Mouse (Mus musculus) kidney, embryonic 14.5 days (tissue): ENCODE data around the gene Gripap1. TPM values are rescaled to one million over a fixed set of nuclear protein-coding genes. Genes with fewer than 3 reads are reported as not detected.

ENCODE experiments used
- ATAC-seq: fragments of 200-750 bp; cut with Nextera tagmentation; 2 replicates; pipeline ENCODE4 v1.8.0; 2017; ENCODE audit warnings: moderate number of reproducible peaks, mild to moderate bottlenecking, moderate TSS enrichment, moderate library complexity; ENCODE audit not compliant: low FRiP score, low TSS enrichment
- H3K27ac ChIP-seq: fragments of 300-500 bp; sonication (generic); 2 replicates; pipeline ENCODE4 v1.5.1; 2014; ENCODE audit warnings: low read depth, mild to moderate bottlenecking, low read length, moderate library complexity, mixed read lengths
- H3K27me3 ChIP-seq: fragments of 300-500 bp; sonication (generic); 2 replicates; pipeline ENCODE4 v1.6.1; 2014; ENCODE audit warnings: mild to moderate bottlenecking, low read length; ENCODE audit not compliant: control insufficient read depth, insufficient read depth
- H3K36me3 ChIP-seq: fragments of 300-500 bp; sonication (generic); 2 replicates; pipeline ENCODE4 v1.6.1; 2014; ENCODE audit warnings: low read length, mixed read lengths; ENCODE audit not compliant: control insufficient read depth, insufficient read depth
- H3K4me1 ChIP-seq: fragments of 300-500 bp; sonication (generic); 2 replicates; pipeline ENCODE4 v1.6.1; 2014; ENCODE audit warnings: low read length, mixed read lengths; ENCODE audit not compliant: control insufficient read depth, insufficient read depth
- H3K4me2 ChIP-seq: fragments of 300-500 bp; sonication (generic); replicated peaks from 2 replicates; pipeline ENCODE4 v1.6.1; 2014; ENCODE audit warnings: low read depth, mild to moderate bottlenecking, low read length
- H3K4me3 ChIP-seq: fragments of 300-500 bp; sonication (generic); 2 replicates; pipeline ENCODE4 v1.5.1; 2014; ENCODE audit warnings: mild to moderate bottlenecking, low read length
- H3K9ac ChIP-seq: fragments of 300-500 bp; sonication (generic); 2 replicates; pipeline ENCODE4 v1.6.1; 2014; ENCODE audit warnings: low read depth, mild to moderate bottlenecking, low read length, moderate library complexity
- H3K9me3 ChIP-seq: fragments of 300-500 bp; sonication (generic); 2 replicates; pipeline ENCODE4 v1.6.1; 2016; ENCODE audit warnings: low read length; ENCODE audit not compliant: control insufficient read depth
- WGBS: fragments of 180-500 bp; shearing (Covaris S2); extraction: QIAGEN DNeasy Blood & Tissue Kit; methylation state at CpG from one replicate; pipeline ENCODE4 v1.1.7; 2014; 5-methylcytosine and 5-hydroxymethylcytosine counted together
- polyA plus RNA-seq: library from polyadenylated mRNA; unstranded; fragments of >200 nt; fragmentation: Nextera tagmentation; extraction: Ambion mirVana; gene quantifications from 2 replicates; pipeline ENCODE4 v1.2.1, GENCODE M21; 2014

Gene Gripap1
- polyA plus RNA-seq, 1 experiment from 2014 or later = 35.8 TPM

DNA sequence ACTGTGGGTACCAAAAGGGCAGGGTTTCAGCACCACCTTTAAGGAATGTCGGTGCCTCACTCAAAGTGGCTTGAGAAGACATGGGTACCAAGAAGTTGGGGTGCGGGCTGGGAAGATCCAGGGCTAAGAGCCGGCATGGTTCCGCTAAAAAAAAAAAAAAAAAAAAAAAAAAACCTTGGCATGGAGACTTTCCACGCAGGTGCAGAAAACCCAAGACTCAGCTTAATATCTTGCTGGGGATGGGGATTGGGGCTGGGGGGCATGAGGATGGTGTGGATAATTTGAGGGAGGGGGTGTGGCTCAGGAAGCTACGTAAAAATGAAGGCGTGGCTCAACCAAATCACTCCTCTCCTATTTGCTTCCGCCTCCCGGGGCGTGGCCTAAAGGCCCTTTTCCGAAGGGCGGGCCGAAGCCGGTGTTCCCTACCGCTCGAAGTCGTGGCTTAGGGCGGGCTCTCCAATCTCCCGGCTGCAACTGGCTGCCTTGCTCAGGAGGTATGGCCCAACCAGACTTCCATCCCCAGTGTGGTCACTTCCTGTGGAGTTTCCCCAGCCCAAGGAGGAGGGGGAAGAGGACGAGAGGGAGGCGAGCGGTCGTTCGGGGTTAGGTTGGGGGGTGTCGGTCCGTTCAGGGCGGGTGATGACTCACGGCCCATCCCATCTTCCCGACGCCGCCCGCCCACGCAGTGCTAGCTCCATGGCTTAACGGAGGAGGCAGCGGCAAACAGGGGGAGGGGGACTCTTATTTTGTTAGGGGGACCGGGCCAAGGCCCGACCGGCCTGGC lies 27.2 kb upstream of the Gripap1 start, which contains the start of gene Tfe3:
Tfe3 (plus strand) TSS at position 424 of the 784 bp plus-strand sequence.
- H3K9ac ChIP-seq = peak within 1 kb of the TSS; percentile 68
- H3K4me1 ChIP-seq = no peaks in the 10 kb centered on the region
- peaks cover 3% of the 10 kb centered on the region; the same call in 1 of the 2 replicates for H3K36me3 ChIP-seq
- peak within 1 kb of the TSS; percentile 47; the same call in 1 of the 2 replicates for H3K27ac ChIP-seq
- H3K27me3 ChIP-seq = no peaks in the 10 kb centered on the region
- H3K9me3 ChIP-seq = no peaks in the 10 kb centered on the region
- peak within 1 kb of the TSS; percentile 55 for H3K4me2 ChIP-seq
- ATAC-seq = peak; percentile 97
- peak within 1 kb of the TSS; percentile 60 for H3K4me3 ChIP-seq
- WGBS = 27% methylated on average over 38 of the region's 38 CpGs

- WGBS = 26% methylated on average over 21 of the region's 21 CpGs
- peak overlapping the region; percentile 60 for H3K4me3 ChIP-seq
These were observed 26.7 kb upstream of the Gripap1 start for GRCm38 (mm10) chrX:7762921-7763197.

DNA sequence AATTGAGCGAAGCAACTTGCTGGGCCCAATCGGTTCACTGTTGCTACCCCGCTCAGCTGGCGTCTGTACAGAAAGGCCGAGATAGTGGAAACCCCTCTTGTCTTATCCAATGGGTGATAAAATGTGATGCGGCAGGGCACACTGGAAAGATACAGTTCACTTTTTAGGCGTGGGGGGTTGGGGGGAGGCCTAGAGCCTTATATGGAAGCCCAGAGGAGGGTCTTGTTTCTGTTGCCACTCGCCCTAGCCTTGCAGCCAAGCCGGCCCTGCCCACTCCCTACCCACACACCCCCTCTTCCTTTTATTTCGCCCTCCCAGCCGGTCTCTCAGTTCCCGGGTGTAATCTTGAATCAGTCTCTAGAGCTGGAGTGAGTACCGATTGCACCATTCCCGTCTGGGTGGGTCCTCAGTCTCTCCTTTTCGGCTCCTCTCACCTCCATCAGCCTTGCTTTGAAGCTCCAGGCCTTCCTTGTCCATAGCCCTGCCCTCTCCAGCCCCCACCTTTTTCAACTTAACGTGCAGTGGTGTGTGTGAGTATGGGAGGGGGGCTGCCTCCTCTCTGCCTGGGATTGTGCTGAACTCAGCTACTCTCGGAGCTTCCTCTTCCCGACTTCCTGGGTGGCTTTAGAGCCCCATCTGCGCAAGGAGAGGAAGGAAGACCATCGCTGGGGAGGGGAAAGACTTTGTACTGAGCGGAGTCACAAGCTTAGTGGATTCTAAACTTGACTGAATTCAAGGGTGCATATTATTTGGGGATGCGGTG lies 25.8 kb upstream of the Gripap1 start:
- Histone ChIP-seq H3K9ac (peak overlapping the region; percentile 68), H3K27ac (peak overlapping the region; percentile 30; the same call in 1 of the 2 replicates), H3K4me2 (peak overlapping the region; percentile 55), H3K9me3 (no peaks in the 10 kb centered on the region), H3K27me3 (no peaks in the 10 kb centered on the region), H3K4me1 (no peaks in the 10 kb centered on the region), H3K36me3 (peaks cover 4% of the 10 kb centered on the region; the same call in 1 of the 2 replicates), H3K4me3 (peak overlapping the region; percentile 60)
- 17% methylated on average over 22 of the region's 22 CpGs for WGBS
- no peak; the same call in 1 of the 2 replicates for ATAC-seq

More at GRCm38 (mm10) chrX:7762921-7763197, 26.7 kb upstream of the Gripap1 start:
- Histone ChIP-seq H3K9me3 (no peaks in the 10 kb centered on the region), H3K27me3 (no peaks in the 10 kb centered on the region), H3K36me3 (peaks cover 3% of the 10 kb centered on the region; the same call in 1 of the 2 replicates), H3K27ac (peak overlapping the region; percentile 47; the same call in 1 of the 2 replicates), H3K4me2 (peak overlapping the region; percentile 55), H3K9ac (peak overlapping the region; percentile 68), H3K4me1 (no peaks in the 10 kb centered on the region)
- peak; percentile 9; the same call in 1 of the 2 replicates for ATAC-seq

DNA sequence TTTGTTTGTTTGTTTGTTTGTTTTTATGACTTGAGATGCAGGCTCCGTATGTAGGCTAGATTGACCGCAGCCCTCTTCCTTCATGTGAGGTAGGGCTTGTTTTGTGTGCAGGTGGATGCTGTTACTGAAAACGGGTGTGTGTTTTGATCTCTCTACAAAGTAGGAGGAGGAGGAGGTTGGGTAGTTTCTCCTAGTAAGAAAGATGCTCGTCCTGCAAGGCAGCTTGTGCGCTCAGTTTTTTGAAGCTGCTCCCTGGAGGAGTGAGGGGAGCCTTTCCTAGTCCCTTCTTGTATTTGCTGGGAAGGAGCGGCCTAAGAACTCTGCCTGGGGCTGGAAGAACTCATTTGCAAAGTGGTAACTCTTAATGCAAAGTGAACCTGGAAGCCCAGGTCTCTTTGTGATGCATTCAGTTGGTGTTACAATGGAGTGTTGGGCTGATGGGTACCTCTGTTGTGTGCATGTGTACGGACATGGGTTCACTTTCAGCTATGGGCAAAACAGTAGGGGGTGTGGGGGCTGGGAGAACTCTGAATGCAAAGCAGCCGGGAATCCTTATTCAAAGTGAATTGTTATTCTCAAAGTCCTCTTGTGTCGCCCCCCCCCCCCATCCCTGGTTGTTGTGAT lies 24.8 kb upstream of the Gripap1 start:
- no peak for ATAC-seq
- peak overlapping the region; percentile 68; the same call in 1 of the 2 replicates for H3K9ac ChIP-seq
- H3K27ac ChIP-seq = no peak overlapping the region
- no peaks in the 10 kb centered on the region for H3K27me3 ChIP-seq
- peak overlapping the region; percentile 60 for H3K4me3 ChIP-seq
- H3K36me3 ChIP-seq = peaks cover 6% of the 10 kb centered on the region; the same call in 1 of the 2 replicates
- no peaks in the 10 kb centered on the region for H3K4me1 ChIP-seq
- H3K9me3 ChIP-seq = no peaks in the 10 kb centered on the region
- peak overlapping the region; percentile 55 for H3K4me2 ChIP-seq
- WGBS = 28% methylated on average over 9 of the region's 9 CpGs

GRCm38 (mm10) chrX:7765281-7765670 lies 24.3 kb upstream of the Gripap1 start:
- 33% methylated on average over 13 of the region's 13 CpGs for WGBS
- H3K4me2 ChIP-seq = peak overlapping the region; percentile 55
- ATAC-seq = no peak
- H3K9me3 ChIP-seq = no peaks in the 10 kb centered on the region
- no peak overlapping the region for H3K9ac ChIP-seq
- H3K36me3 ChIP-seq = peaks cover 6% of the 10 kb centered on the region; the same call in 1 of the 2 replicates
- no peaks in the 10 kb centered on the region for H3K27me3 ChIP-seq
- no peak overlapping the region for H3K27ac ChIP-seq
- no peaks in the 10 kb centered on the region for H3K4me1 ChIP-seq
- H3K4me3 ChIP-seq = peak overlapping the region; percentile 60

DNA sequence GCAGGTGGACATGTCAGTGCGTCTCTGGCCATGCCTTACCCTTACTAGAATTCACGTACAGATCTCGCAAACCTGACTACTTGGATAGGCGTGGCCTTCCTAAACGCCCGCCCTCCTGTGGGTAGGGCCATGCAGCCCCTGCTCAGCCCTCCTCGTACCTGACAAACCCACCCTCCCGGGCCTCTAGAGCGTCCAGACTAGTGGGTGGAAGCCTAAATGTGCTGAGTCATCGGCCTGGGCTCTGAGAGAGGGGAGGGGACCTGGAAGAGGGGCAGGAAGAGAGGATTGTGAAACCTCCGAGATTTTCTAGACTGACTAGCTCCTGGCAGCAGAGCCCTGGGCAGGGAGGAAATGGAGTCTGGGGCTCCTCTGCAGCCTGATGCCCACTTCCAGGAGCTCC lies 23.8 kb upstream of the Gripap1 start:
- peak overlapping the region; percentile 31; the same call in 1 of the 2 replicates for H3K9ac ChIP-seq

DNA sequence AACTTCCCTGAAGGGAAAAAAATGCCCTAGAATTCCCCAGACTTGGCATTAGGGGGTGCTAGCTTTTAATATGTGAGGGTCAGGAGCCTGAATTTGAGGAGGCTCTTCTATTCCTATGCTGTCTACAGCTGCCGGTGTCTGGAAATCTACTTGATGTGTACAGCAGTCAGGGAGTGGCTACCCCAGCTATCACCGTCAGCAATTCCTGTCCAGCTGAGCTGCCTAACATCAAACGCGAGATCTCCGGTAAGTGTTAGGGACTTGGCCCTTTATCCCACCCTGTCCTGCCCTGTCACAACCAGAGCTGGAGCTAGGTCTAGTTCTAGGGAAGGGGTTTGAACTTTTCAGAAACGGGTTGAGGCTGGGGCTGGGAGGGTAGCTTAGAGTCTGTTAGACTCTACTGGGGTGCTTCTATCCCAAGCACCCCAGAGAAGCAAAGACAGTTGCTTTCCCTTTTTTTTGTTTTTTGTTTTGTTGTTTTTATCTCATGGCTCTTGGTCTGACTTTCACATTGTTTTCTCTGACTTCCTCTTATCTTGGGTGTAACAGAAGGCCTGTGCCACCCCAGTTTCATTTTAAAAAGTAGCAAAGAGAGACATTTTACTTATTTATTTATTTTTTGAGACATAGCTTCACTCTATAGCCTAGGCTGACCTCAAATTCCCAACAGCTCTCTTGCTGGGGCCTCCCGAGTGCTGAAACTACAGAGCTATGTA lies 20.1 kb upstream of the Gripap1 start:
- WGBS = 93% methylated on average over 7 of the region's 7 CpGs
- H3K27ac ChIP-seq = no peak overlapping the region

More for the DNA sequence above, 23.8 kb upstream of the Gripap1 start:
- WGBS = 23% methylated on average over 11 of the region's 11 CpGs
- H3K9me3 ChIP-seq = no peaks in the 10 kb centered on the region
- H3K36me3 ChIP-seq = peaks cover 8% of the 10 kb centered on the region; the same call in 1 of the 2 replicates
- peak; percentile 56 for ATAC-seq
- no peak overlapping the region for H3K27ac ChIP-seq
- no peaks in the 10 kb centered on the region for H3K4me1 ChIP-seq
- peak overlapping the region; percentile 60 for H3K4me3 ChIP-seq
- H3K27me3 ChIP-seq = no peaks in the 10 kb centered on the region
- peak overlapping the region; percentile 55 for H3K4me2 ChIP-seq

GRCm38 (mm10) chrX:7772766-7773165 lies 16.8 kb upstream of the Gripap1 start:
- Histone ChIP-seq H3K4me2 (no peak overlapping the region), H3K36me3 (peaks cover 27% of the 10 kb centered on the region; the same call in 1 of the 2 replicates), H3K9me3 (no peaks in the 10 kb centered on the region), H3K9ac (no peak overlapping the region), H3K4me1 (no peaks in the 10 kb centered on the region), H3K27me3 (no peaks in the 10 kb centered on the region), H3K27ac (no peak overlapping the region), H3K4me3 (no peak overlapping the region)
- ATAC-seq = no peak
- 58% methylated on average over 2 of the region's 2 CpGs for WGBS

More for the DNA sequence above, 20.1 kb upstream of the Gripap1 start:
- no peak overlapping the region for H3K9ac ChIP-seq
- H3K9me3 ChIP-seq = no peaks in the 10 kb centered on the region
- H3K4me1 ChIP-seq = no peaks in the 10 kb centered on the region
- H3K36me3 ChIP-seq = peaks cover 30% of the 10 kb centered on the region; the same call in 1 of the 2 replicates
- ATAC-seq = no peak
- no peak overlapping the region for H3K4me3 ChIP-seq
- no peaks in the 10 kb centered on the region for H3K27me3 ChIP-seq
- H3K4me2 ChIP-seq = no peak overlapping the region
